Mouse (Mus musculus): ENCODE results near the gene Fancc. TPM values are rescaled to one million over a fixed set of nuclear protein-coding genes. Genes with fewer than 3 reads are reported as not detected.

Fancc gene
- polyA plus RNA-seq, 1 experiment from 2014 or later = 12.8 TPM

GRCm38 (mm10) chr13:63507001-63507556, 10.0 kb upstream of the Fancc start:
- 91% methylated on average over 6 of the region's 6 CpGs for WGBS
- H3K36me3 ChIP-seq (ENCODE audit: control insufficient read depth, insufficient read depth, low read length) = peaks cover 37% of the 10 kb centered on the region
- no peak overlapping the region for H3K27ac ChIP-seq (ENCODE audit: low read depth, low read length)
- no peak for DNase-seq (ENCODE audit: low spot score)
- no peak overlapping the region for H3K4me2 ChIP-seq (ENCODE audit: low read length)
- no peaks in the 10 kb centered on the region for H3K9me3 ChIP-seq (replicated peaks; ENCODE audit: control insufficient read depth, low read length)
- H3K4me1 ChIP-seq (ENCODE audit: control insufficient read depth, insufficient read depth, low read length) = no peaks in the 10 kb centered on the region
- no peaks in the 10 kb centered on the region for H3K27me3 ChIP-seq (replicated peaks; ENCODE audit: control insufficient read depth, insufficient read depth, low read length)
- ATAC-seq = no peak
- no peak overlapping the region for H3K4me3 ChIP-seq (ENCODE audit: low read depth, low read length)
- no peak overlapping the region for H3K9ac ChIP-seq (ENCODE audit: low read length)

- no peaks in the 10 kb centered on the region for H3K4me1 ChIP-seq (ENCODE audit: control insufficient read depth, insufficient read depth, low read length)
- 29% methylated on average over 1 of the region's 1 CpGs for WGBS
- H3K36me3 ChIP-seq (ENCODE audit: control insufficient read depth, insufficient read depth, low read length) = peaks cover 30% of the 10 kb centered on the region
- H3K4me3 ChIP-seq (ENCODE audit: low read depth, low read length) = no peak overlapping the region
- no peak for DNase-seq (ENCODE audit: low spot score)
- no peak overlapping the region for H3K4me2 ChIP-seq (ENCODE audit: low read length)
- no peak overlapping the region for H3K27ac ChIP-seq (ENCODE audit: low read depth, low read length)
- H3K27me3 ChIP-seq (replicated peaks; ENCODE audit: control insufficient read depth, insufficient read depth, low read length) = no peaks in the 10 kb centered on the region
- ATAC-seq = no peak
- H3K9me3 ChIP-seq (replicated peaks; ENCODE audit: control insufficient read depth, low read length) = no peaks in the 10 kb centered on the region
- no peak overlapping the region for H3K9ac ChIP-seq (ENCODE audit: low read length)
These were observed 9.3 kb upstream of the Fancc start for GRCm38 (mm10) chr13:63506364-63506763.

GRCm38 (mm10) chr13:63502391-63502790, 5.3 kb upstream of the Fancc start:
- H3K9ac ChIP-seq (ENCODE audit: low read length) = no peak overlapping the region
- WGBS = 98% methylated on average over 2 of the region's 2 CpGs
- H3K4me1 ChIP-seq (ENCODE audit: control insufficient read depth, insufficient read depth, low read length) = no peaks in the 10 kb centered on the region
- H3K27me3 ChIP-seq (replicated peaks; ENCODE audit: control insufficient read depth, insufficient read depth, low read length) = no peaks in the 10 kb centered on the region
- no peak for ATAC-seq
- H3K36me3 ChIP-seq (ENCODE audit: control insufficient read depth, insufficient read depth, low read length) = no peaks in the 10 kb centered on the region
- no peak overlapping the region for H3K4me3 ChIP-seq (ENCODE audit: low read depth, low read length)
- no peak overlapping the region for H3K4me2 ChIP-seq (ENCODE audit: low read length)
- H3K27ac ChIP-seq (ENCODE audit: low read depth, low read length) = no peak overlapping the region
- H3K9me3 ChIP-seq (replicated peaks; ENCODE audit: control insufficient read depth, low read length) = no peaks in the 10 kb centered on the region
- DNase-seq (ENCODE audit: low spot score) = no peak

- peaks cover 10% of the 10 kb centered on the region for H3K4me1 ChIP-seq (ENCODE audit: control insufficient read depth, insufficient read depth, low read length)
- H3K4me2 ChIP-seq (ENCODE audit: low read length) = no peak overlapping the region
- ATAC-seq (no peak), DNase-seq (ENCODE audit: low spot score) (no peak)
- WGBS = 92% methylated on average over 2 of the region's 2 CpGs
- no peak overlapping the region for H3K4me3 ChIP-seq (ENCODE audit: low read depth, low read length)
- H3K9ac ChIP-seq (ENCODE audit: low read length) = no peak overlapping the region
- H3K27me3 ChIP-seq (replicated peaks; ENCODE audit: control insufficient read depth, insufficient read depth, low read length) = peaks cover 6% of the 10 kb centered on the region; the same call in 1 of the 2 replicates
- H3K27ac ChIP-seq (ENCODE audit: low read depth, low read length) = no peak overlapping the region
- no peaks in the 10 kb centered on the region for H3K9me3 ChIP-seq (replicated peaks; ENCODE audit: control insufficient read depth, low read length)
- H3K36me3 ChIP-seq (ENCODE audit: control insufficient read depth, insufficient read depth, low read length) = no peaks in the 10 kb centered on the region
These were observed 2.4 kb upstream of the Fancc start for GRCm38 (mm10) chr13:63499489-63499888.

- Histone ChIP-seq H3K27me3 (replicated peaks; ENCODE audit: control insufficient read depth, insufficient read depth, low read length) (no peaks in the 10 kb centered on the region), H3K27ac (ENCODE audit: low read depth, low read length) (no peak overlapping the region), H3K4me2 (ENCODE audit: low read length) (no peak overlapping the region), H3K9ac (ENCODE audit: low read length) (no peak overlapping the region), H3K36me3 (ENCODE audit: control insufficient read depth, insufficient read depth, low read length) (no peaks in the 10 kb centered on the region), H3K9me3 (replicated peaks; ENCODE audit: control insufficient read depth, low read length) (no peaks in the 10 kb centered on the region), H3K4me3 (ENCODE audit: low read depth, low read length) (no peak overlapping the region), H3K4me1 (ENCODE audit: control insufficient read depth, insufficient read depth, low read length) (peaks cover 14% of the 10 kb centered on the region)
- ATAC-seq = no peak
- 60% methylated on average over 7 of the region's 7 CpGs for WGBS
- DNase-seq (ENCODE audit: low spot score) = no peak
These were observed 9.4 kb downstream of the Fancc start for GRCm38 (mm10) chr13:63487707-63488042.

- H3K27me3 ChIP-seq (replicated peaks; ENCODE audit: control insufficient read depth, insufficient read depth, low read length) = no peaks in the 10 kb centered on the region
- H3K4me3 ChIP-seq (ENCODE audit: low read depth, low read length) = no peak overlapping the region
- H3K9me3 ChIP-seq (replicated peaks; ENCODE audit: control insufficient read depth, low read length) = no peaks in the 10 kb centered on the region
- WGBS = 11% methylated on average over 18 of the region's 18 CpGs
- DNase-seq (ENCODE audit: low spot score) (peak; percentile 42), ATAC-seq (peak; percentile 81)
- no peak overlapping the region for H3K27ac ChIP-seq (ENCODE audit: low read depth, low read length)
- peak overlapping the region; percentile 23; the same call in 1 of the 2 replicates for H3K4me2 ChIP-seq (ENCODE audit: low read length)
- no peaks in the 10 kb centered on the region for H3K36me3 ChIP-seq (ENCODE audit: control insufficient read depth, insufficient read depth, low read length)
- H3K9ac ChIP-seq (ENCODE audit: low read length) = 0 out of 2 replicates have a peak overlapping the region, but pooled peaks have one; percentile 8
- peaks cover 14% of the 10 kb centered on the region for H3K4me1 ChIP-seq (ENCODE audit: control insufficient read depth, insufficient read depth, low read length)
These were observed 10.0 kb downstream of the Fancc start for GRCm38 (mm10) chr13:63486791-63487706.

- no peaks in the 10 kb centered on the region for H3K9me3 ChIP-seq (replicated peaks; ENCODE audit: control insufficient read depth, low read length)
- no peak overlapping the region for H3K4me3 ChIP-seq (ENCODE audit: low read depth, low read length)
- H3K4me1 ChIP-seq (ENCODE audit: control insufficient read depth, insufficient read depth, low read length) = no peaks in the 10 kb centered on the region
- 89% methylated on average over 8 of the region's 8 CpGs for WGBS
- no peak overlapping the region for H3K27ac ChIP-seq (ENCODE audit: low read depth, low read length)
- H3K4me2 ChIP-seq (ENCODE audit: low read length) = no peak overlapping the region
- H3K36me3 ChIP-seq (ENCODE audit: control insufficient read depth, insufficient read depth, low read length) = no peaks in the 10 kb centered on the region
- no peak for ATAC-seq
- no peaks in the 10 kb centered on the region for H3K27me3 ChIP-seq (replicated peaks; ENCODE audit: control insufficient read depth, insufficient read depth, low read length)
- H3K9ac ChIP-seq (ENCODE audit: low read length) = no peak overlapping the region
- no peak for DNase-seq (ENCODE audit: low spot score)
These were observed 21.7 kb downstream of the Fancc start for GRCm38 (mm10) chr13:63475356-63475755.

GRCm38 (mm10) chr13:63452898-63453297, 44.2 kb downstream of the Fancc start:
- Histone ChIP-seq H3K4me3 (ENCODE audit: low read depth, low read length) (no peak overlapping the region), H3K27me3 (replicated peaks; ENCODE audit: control insufficient read depth, insufficient read depth, low read length) (no peaks in the 10 kb centered on the region), H3K4me2 (ENCODE audit: low read length) (no peak overlapping the region), H3K4me1 (ENCODE audit: control insufficient read depth, insufficient read depth, low read length) (no peaks in the 10 kb centered on the region), H3K36me3 (ENCODE audit: control insufficient read depth, insufficient read depth, low read length) (no peaks in the 10 kb centered on the region), H3K9me3 (replicated peaks; ENCODE audit: control insufficient read depth, low read length) (no peaks in the 10 kb centered on the region), H3K9ac (ENCODE audit: low read length) (no peak overlapping the region), H3K27ac (ENCODE audit: low read depth, low read length) (no peak overlapping the region)
- 85% methylated on average over 5 of the region's 5 CpGs for WGBS
- no peak for ATAC-seq
- no peak for DNase-seq (ENCODE audit: low spot score)

- Histone ChIP-seq H3K36me3 (ENCODE audit: control insufficient read depth, insufficient read depth, low read length) (no peaks in the 10 kb centered on the region), H3K4me1 (ENCODE audit: control insufficient read depth, insufficient read depth, low read length) (no peaks in the 10 kb centered on the region), H3K9ac (ENCODE audit: low read length) (no peak overlapping the region), H3K9me3 (replicated peaks; ENCODE audit: control insufficient read depth, low read length) (no peaks in the 10 kb centered on the region), H3K4me3 (ENCODE audit: low read depth, low read length) (no peak overlapping the region), H3K27ac (ENCODE audit: low read depth, low read length) (no peak overlapping the region), H3K4me2 (ENCODE audit: low read length) (no peak overlapping the region), H3K27me3 (replicated peaks; ENCODE audit: control insufficient read depth, insufficient read depth, low read length) (no peaks in the 10 kb centered on the region)
- WGBS = 62% methylated on average over 7 of the region's 7 CpGs
- DNase-seq (ENCODE audit: low spot score) = no peak
- no peak for ATAC-seq
These were observed 45.9 kb downstream of the Fancc start for GRCm38 (mm10) chr13:63451140-63451539.

Measured in forebrain, embryonic 14.5 days (tissue).